Mouse (Mus musculus) lung, postnatal 10 days (tissue): Measurements from ENCODE around the gene B230217C12Rik.

ENCODE experiments used
- DNase-seq: peaks from one replicate; pipeline ENCODE4 v3.0.0; 2021

B230217C12Rik gene

DNA sequence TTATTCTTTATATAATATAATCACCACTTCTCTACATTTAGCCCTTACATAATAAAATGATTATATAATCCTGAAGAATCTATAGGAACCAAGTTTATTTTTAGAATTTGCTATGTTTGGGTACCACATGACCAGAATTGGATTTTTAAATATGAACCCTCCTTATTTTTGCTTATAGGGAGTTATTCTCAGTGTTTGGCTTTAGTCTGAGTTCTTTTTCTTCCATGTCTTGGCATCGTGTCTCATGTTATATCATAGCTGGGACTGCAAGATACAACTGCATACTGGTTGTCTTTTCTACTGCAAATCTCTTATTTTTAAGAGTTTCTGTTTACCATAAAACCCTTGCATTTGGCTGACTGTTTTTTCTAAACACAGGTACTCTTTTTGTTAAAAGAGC lies 33.8 kb downstream of the B230217C12Rik start:
- no peak for DNase-seq

DNA sequence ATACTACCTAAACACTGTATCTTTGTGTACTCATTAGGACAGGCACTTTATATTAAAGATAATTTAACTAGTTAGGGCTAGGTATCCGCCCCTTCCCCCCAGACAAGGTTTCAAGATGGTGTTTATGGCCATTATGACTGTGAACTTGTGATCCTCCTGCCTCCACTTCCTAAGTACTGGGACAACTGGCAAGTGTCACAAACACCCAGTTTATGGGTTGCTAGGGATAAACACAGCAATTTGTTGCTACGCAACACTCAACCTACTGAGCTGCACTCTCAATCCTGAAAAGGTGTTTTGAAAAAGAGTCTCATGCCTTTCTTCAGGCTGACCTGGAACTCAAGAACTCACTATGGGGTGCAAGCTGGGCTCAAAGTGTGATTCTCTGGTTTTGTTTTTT lies 36.8 kb downstream of the B230217C12Rik start:
- no peak for DNase-seq

DNA sequence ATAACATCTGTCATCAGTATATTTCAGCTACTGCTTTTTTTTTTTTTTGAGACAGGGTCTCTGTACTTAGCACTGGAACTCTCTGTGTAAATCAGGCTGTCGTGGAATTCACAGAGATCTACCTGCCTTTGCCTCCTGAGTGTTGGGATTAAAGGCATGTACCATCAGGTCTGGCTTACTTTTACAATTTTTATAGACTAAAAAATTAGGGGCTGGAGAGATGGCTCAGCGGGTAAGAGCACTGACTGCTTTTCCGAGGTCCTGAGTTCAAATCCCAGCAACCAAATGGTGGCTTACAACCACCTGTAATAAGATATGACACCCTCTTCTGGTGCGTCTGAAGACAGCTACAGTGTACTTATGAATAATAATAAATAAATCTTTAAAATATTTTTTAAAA lies 39.8 kb downstream of the B230217C12Rik start:
- no peak for DNase-seq

DNA sequence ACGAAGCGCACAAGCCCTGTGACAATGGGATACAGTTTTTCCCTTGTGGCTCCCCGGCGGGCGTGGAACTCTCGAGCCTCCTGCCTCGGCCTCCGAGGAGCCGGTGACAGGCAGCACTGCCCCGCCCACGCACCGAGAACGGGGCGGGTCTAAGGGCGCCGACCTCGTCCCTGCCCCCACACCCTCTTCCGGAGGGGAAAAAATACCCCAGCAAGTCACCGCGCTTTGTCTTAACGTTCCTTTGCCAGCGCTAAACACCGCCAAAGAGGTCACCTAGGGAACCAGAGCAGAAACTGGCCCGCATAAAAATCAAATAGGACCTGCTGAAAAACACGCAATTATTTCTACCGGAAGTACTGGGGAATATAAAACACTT lies 43.0 kb downstream of the B230217C12Rik start:
- DNase-seq: peak; percentile 72

DNA sequence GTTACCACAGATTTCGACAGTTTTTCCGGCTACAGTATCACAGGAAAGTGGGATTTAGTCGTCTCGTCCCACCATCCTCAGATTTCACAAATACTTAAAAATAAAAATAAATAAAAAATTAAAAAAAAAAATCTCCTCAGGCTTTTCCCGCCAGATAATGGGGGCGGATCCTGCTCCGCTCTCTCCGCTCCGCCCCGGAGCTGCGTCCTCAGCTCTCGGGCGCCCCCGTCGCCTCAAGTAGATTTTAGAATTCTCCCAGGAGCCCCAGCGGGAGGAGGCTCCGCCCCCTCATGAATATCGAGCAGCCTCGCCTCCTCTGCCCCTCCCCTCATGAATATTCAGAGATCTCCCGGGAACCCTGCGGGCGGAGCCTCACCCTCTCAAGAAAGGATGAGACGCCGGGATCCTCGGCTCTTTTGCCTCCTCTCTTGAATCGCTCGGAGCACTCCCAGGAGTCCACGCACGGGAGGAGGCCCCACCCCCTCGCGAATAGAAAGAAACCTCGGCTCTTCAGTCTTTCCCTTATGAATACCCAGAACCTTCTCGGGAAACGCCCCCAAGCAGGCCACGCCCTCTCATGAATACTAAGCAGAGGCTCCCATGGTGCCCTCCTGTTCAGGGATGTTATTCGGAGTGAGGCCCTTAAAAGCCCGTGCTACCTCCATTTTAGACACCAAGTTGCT lies 43.5 kb downstream of the B230217C12Rik start, which contains the start of gene Fbxo47:
Gene Fbxo47, minus strand, starts transcription at position 237 of the 683 bp plus-strand sequence.
- DNase-seq: peak; percentile 98

DNA sequence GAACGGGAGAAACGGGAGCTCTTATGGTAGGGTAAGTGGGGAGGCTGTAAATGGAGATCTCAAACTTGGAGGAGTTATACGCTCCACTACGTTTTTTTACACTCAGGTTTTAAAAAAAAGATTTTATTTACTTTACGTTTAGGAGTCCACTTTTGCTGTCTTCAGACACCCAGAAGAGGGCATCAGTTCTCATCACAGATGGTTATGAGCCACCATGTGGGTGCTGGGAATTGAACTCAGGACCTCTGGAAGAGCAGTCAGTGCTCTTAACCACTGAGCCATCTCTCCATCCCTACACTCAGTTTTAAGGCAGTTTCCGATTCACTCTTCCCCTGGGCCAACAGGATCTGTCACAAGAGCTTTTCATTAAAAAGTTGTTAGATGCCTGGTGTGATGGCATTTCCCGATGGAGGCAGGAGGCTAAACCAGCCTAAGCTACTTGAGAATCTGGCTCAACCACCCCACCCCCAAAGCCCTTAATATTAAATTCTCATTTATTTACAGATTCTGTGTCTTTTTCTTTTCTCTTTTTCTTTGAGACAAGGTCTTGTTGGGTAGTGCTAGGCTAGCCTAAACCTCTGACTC lies 44.1 kb downstream of the B230217C12Rik start:
- peak; percentile 20 for DNase-seq

DNA sequence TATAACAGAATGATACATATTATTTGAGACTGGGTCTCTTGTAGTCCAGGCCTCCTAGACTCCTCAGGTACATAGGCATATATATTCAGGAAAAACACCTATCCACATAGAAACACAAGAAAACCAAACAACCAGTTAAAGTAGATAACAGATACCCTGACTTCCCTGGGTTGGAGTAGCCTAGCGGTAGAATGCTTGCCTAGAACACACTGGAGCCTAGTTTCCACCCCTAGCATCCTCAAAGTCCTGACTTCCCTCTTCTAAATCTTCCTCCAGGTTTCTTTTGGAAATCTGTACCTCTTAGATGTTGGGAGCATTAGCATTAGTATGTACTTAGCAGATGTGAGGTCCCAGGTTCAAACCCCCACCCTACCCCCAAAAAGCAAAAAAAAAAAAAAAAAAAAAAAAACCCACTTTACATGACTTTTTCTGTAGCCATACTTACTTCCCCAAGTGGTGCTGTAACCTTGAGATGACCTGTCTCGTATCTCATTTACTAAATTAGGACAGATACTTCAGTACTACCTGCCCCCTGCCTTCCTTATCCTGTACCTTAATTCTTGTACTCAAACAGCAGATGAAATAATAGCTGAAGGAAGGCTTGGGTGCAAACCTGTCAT lies 44.8 kb downstream of the B230217C12Rik start:
- DNase-seq: no peak

DNA sequence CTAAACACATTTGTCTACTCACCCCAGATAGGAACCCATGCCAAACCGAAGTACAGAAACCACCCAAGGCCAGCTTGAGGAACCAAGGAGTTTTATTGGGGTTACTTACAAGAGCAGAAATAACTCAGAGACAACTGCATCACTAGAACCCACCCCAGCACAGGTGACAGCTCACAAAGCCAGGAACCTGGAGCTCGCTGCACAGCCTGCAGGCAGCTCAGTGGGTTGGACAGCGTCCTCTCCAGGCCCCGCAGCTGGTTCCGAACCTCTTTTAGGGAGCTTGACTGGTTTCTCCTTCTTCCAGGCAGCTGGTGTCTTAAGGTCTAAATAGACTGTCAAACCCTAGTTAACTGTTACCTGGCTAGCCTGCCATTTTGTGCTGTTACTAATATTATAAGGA lies 51.2 kb downstream of the B230217C12Rik start:
- no peak for DNase-seq
